9 mouse cellular contexts compared by ENCODE assay signal in the genomic region with DNA sequence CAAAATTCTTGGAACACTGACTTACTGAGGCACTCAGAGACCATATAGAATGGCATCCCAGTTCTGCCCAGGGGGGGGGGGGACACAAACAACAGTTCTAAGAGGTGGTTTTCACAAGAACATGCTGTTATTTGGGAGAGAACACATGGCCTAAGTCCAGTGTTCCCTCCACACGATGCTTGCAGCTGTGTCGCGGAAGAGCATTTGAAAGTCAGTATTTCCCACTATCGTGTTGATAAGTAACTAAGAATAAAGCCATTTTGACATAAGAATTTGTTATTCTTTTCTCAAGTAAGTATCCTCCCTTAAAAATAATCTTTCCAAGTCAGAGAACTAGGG.
DNase-seq lines count a peak whose midpoint lies in the region; ATAC-seq lines count a peak whose summit lies in the region.
"Had no signal": no experiment of that assay in that cellular context is flagged by ENCODE, and none has a peak within 500 bp of the region (broad histone marks: within the 10 kb centered on the region; RNA-seq: fewer than 3 reads in every experiment).

No protein-coding gene starts in this region.

- H3K9ac ChIP-seq in embryonic facial prominence, embryonic 13.5 days: no peak overlapping the region
- no peak overlapping the region for H3K9ac ChIP-seq in hindbrain, embryonic 15.5 days
- H3K9ac ChIP-seq in hindbrain, embryonic 11.5 days (ENCODE audit: low read depth, low read length): no peak overlapping the region
- no peak overlapping the region for H3K9ac ChIP-seq in lung, embryonic 16.5 days (ENCODE audit: low read length)

- peak overlapping the region; percentile 60; the same call in 1 of the 2 replicates for H3K27ac ChIP-seq in embryonic facial prominence, embryonic 13.5 days
- no peak overlapping the region for H3K27ac ChIP-seq in embryonic facial prominence, embryonic 10.5 days (replicated peaks)
- peak overlapping the region; percentile 68 for H3K27ac ChIP-seq in hindbrain, embryonic 15.5 days (replicated peaks)
- no peak overlapping the region for H3K27ac ChIP-seq in hindbrain, embryonic 11.5 days (ENCODE audit: low read depth, low read length)
- H3K27ac ChIP-seq in lung, embryonic 16.5 days (ENCODE audit: low read length): peak overlapping the region; percentile 74

- H3K4me3 ChIP-seq in embryonic facial prominence, embryonic 13.5 days: no peak overlapping the region
- H3K4me3 ChIP-seq in embryonic facial prominence, embryonic 10.5 days: no peak overlapping the region
- H3K4me3 ChIP-seq in hindbrain, embryonic 15.5 days: no peak overlapping the region
- H3K4me3 ChIP-seq in hindbrain, embryonic 11.5 days (ENCODE audit: low read depth, low read length): no peak overlapping the region
- no peak overlapping the region for H3K4me3 ChIP-seq in lung, embryonic 16.5 days (ENCODE audit: low read length)

- ATAC-seq in embryonic facial prominence, embryonic 13.5 days (ENCODE audit: insufficient number of reproducible peaks, insufficient read depth, low FRiP score, low TSS enrichment, low read depth): no peak
- 0 out of 2 replicates have a peak, but pooled peaks have one; percentile 34 for ATAC-seq in hindbrain, embryonic 15.5 days (ENCODE audit: low FRiP score, low read depth)
- no peak for ATAC-seq in hindbrain, embryonic 11.5 days (ENCODE audit: low FRiP score)
- ATAC-seq in lung, embryonic 16.5 days (ENCODE audit: low read depth): peak; percentile 72; the same call in 1 of the 2 replicates
- ATAC-seq in activated CD4-positive, CD25-positive, alpha-beta regulatory T cell, adult 4 months: no peak

- no peak for DNase-seq in embryonic facial prominence, embryonic 10.5 days (ENCODE audit: low spot score)
- no peak for DNase-seq in hindbrain, embryonic 11.5 days (ENCODE audit: low spot score)
- no peak for DNase-seq in lung, postnatal 14 days
- DNase-seq in lung, postnatal 36 days: peak; percentile 10
- DNase-seq: kidney, postnatal 4 days had no signal

- H3K9me3 ChIP-seq in embryonic facial prominence, embryonic 13.5 days: no peaks in the 10 kb centered on the region
- no peaks in the 10 kb centered on the region for H3K9me3 ChIP-seq in embryonic facial prominence, embryonic 10.5 days
- H3K9me3 ChIP-seq in hindbrain, embryonic 15.5 days: no peaks in the 10 kb centered on the region
- no peaks in the 10 kb centered on the region for H3K9me3 ChIP-seq in hindbrain, embryonic 11.5 days (ENCODE audit: control insufficient read depth, low read length)
- H3K9me3 ChIP-seq in lung, embryonic 16.5 days (ENCODE audit: control insufficient read depth, low read length): no peaks in the 10 kb centered on the region

- 82% methylated on average over 4 of the region's 4 CpGs for WGBS in embryonic facial prominence, embryonic 13.5 days
- 90% methylated on average over 4 of the region's 4 CpGs for WGBS in embryonic facial prominence, embryonic 10.5 days
- 74% methylated on average over 4 of the region's 4 CpGs for WGBS in hindbrain, embryonic 15.5 days
- WGBS in hindbrain, embryonic 11.5 days: 88% methylated on average over 4 of the region's 4 CpGs
- WGBS in lung, embryonic 16.5 days: 45% methylated on average over 4 of the region's 4 CpGs

- H3K4me1 ChIP-seq in embryonic facial prominence, embryonic 13.5 days: peaks cover 10% of the 10 kb centered on the region
- H3K4me1 ChIP-seq in embryonic facial prominence, embryonic 10.5 days: no peaks in the 10 kb centered on the region
- no peaks in the 10 kb centered on the region for H3K4me1 ChIP-seq in hindbrain, embryonic 15.5 days (replicated peaks)
- H3K4me1 ChIP-seq in hindbrain, embryonic 11.5 days (replicated peaks; ENCODE audit: control insufficient read depth, insufficient read depth, low read length): no peaks in the 10 kb centered on the region
- H3K4me1 ChIP-seq in lung, embryonic 16.5 days (replicated peaks; ENCODE audit: control insufficient read depth, insufficient read depth, low read length): peaks cover 9% of the 10 kb centered on the region

- no peak overlapping the region for H3K4me2 ChIP-seq in embryonic facial prominence, embryonic 13.5 days
- no peak overlapping the region for H3K4me2 ChIP-seq in hindbrain, embryonic 15.5 days
- H3K4me2 ChIP-seq in hindbrain, embryonic 11.5 days (replicated peaks; ENCODE audit: low read depth, low read length): no peak overlapping the region
- no peak overlapping the region for H3K4me2 ChIP-seq in lung, embryonic 16.5 days (ENCODE audit: low read depth, low read length)

- no peaks in the 10 kb centered on the region for H3K27me3 ChIP-seq in embryonic facial prominence, embryonic 13.5 days
- H3K27me3 ChIP-seq in embryonic facial prominence, embryonic 10.5 days (replicated peaks; ENCODE audit: low read depth, poor library complexity, severe bottlenecking): no peaks in the 10 kb centered on the region
- H3K27me3 ChIP-seq in hindbrain, embryonic 15.5 days: no peaks in the 10 kb centered on the region
- H3K27me3 ChIP-seq in hindbrain, embryonic 11.5 days (ENCODE audit: control insufficient read depth, insufficient read depth, low read length): no peaks in the 10 kb centered on the region
- H3K27me3 ChIP-seq in lung, embryonic 16.5 days (ENCODE audit: control insufficient read depth, insufficient read depth, low read depth, low read length): no peaks in the 10 kb centered on the region

- no peaks in the 10 kb centered on the region for H3K36me3 ChIP-seq in embryonic facial prominence, embryonic 13.5 days
- H3K36me3 ChIP-seq in embryonic facial prominence, embryonic 10.5 days (replicated peaks): no peaks in the 10 kb centered on the region
- no peaks in the 10 kb centered on the region for H3K36me3 ChIP-seq in hindbrain, embryonic 15.5 days
- no peaks in the 10 kb centered on the region for H3K36me3 ChIP-seq in hindbrain, embryonic 11.5 days (ENCODE audit: control insufficient read depth, insufficient read depth, low read length)
- H3K36me3 ChIP-seq in lung, embryonic 16.5 days (ENCODE audit: control insufficient read depth, insufficient read depth, low read length): no peaks in the 10 kb centered on the region

Comparison
In these comparisons a context has a peak if more than half of its experiments do, and no peak if none do; other contexts are left out.
1. ATAC-seq: peak in hindbrain, embryonic 15.5 days (single experiment) and lung, embryonic 16.5 days (single experiment); none in embryonic facial prominence, embryonic 13.5 days (single experiment), hindbrain, embryonic 11.5 days (single experiment) and activated CD4-positive, CD25-positive, alpha-beta regulatory T cell, adult 4 months (single experiment).
2. H3K27ac ChIP-seq: peak in embryonic facial prominence, embryonic 13.5 days (single experiment), hindbrain, embryonic 15.5 days (single experiment) and lung, embryonic 16.5 days (single experiment); none in embryonic facial prominence, embryonic 10.5 days (single experiment) and hindbrain, embryonic 11.5 days (single experiment).